Mouse (Mus musculus): ENCODE measurements around the gene Cdc34.
A peak's percentile ranks its signal among the peaks of the same experiment; 100 is the strongest.

Gene Cdc34

DNA sequence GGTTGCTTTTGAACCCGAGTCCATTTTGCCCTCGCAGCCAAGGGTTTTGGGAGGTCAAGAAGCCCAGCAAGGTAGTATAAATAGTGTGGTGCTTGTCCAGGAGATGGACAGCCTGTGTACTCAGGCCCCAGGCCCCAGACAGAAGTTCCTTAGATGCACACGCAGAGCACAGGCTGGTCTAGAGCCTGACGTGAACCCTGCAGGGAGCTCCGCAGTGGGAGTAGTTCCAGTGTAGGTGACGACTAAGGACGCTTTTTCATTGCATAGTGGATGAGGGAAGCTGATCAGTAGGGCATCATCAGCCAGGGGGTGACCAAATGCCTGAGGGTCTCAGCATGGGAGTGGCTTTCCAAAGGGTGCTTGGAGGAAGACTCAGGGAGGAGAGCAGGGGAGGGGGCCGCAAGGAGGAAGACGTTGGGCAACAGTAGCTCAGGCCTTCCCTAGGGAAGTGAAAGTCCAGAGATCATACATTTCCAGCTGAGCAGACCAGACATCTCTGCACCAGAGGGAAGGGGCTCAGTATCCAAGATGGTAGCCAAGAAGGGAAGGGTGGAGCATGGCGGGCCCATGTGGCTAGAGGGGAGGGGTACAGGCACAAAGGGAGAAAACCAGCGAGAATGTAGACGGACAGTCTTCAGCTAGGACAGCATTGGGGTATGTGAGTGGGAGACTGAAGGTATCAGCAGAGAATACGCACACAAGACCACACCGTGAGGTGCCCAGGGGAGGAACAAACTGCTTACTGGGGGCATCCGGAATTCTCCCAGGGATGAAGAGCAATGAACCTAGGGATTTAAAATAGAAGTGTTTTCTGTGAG is 11.7 kb upstream of the Cdc34 start:
- DNase-seq (ENCODE audit: inconsistent age in 2 of 2, low spot score in 1 of 2): peak in 1 of 2 experiments; percentile 58

DNA sequence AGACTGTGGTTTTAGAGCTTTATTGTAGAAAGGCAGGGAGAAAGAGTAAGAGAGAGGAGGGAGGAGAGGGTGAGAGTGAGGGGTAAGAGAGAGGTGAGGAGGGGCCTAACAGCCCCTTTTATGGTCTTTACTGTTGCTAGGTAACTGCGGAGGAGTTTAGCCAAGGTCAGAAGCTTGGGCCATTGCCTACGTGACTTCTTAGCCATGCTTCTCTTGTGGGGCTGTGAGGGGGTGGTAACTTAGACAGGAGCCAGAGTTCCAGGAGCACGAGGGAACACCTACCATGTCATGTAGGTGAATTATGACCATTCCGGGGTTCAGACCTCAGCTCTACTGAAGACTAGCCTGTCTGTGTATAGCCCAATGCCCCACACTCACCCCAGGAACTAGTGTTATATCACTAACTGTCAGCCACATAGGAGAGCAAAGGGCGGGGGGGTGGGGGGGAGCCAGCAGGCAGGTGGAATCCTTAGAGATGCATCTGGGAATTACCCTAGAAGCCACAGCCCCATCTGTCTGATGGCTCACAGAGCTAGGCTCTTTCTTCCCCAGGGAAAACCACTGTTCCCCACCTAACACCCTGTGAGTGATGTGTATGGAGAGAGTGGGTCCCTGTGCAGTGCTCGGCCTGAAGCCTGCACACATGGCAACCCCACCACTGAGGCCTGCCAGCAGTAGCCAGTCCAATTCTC is 10.5 kb upstream of the Cdc34 start:
- peak in 1 of 2 experiments; percentile 18 for DNase-seq (ENCODE audit: inconsistent age in 2 of 2, low spot score in 1 of 2)

DNA sequence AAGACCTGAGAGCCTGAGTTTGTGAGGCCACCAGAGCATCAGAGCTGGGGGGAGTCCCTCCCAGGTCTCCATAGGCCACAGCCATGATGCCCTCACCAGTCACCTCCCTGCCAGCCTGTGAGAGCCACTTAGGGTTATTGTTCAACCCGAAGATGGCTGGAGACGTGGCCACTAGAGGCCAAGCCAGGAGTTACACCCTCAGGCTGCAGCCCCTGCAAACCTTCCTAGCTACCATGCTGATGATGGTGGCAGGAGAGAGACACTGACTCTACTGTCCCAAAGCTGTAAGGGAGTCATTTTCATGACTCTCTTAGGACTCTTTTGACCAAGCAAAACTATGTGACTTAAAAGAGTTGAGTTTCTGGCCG is 9.9 kb upstream of the Cdc34 start:
- peak in 1 of 2 experiments; percentile 26 for DNase-seq (ENCODE audit: inconsistent age in 2 of 2, low spot score in 1 of 2)

DNA sequence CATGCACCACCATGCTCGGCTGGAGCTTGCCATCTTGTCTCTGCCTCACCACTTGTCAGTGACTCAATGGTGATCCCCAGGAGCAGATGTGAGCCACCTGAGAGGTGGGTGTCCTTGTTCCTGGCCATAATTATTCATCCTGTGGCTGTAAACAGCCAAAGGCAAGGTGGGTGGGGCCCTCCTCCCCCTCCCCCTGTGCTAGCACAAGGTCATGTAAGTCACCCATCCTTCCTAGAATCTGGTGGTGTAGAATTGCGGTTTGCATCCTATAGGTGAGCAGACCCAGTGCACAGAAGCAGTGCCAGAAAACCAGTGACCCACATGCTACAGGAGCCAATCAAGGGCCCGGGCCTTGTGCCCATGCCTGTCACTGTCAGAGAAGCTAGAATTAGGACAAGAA is 8.9 kb upstream of the Cdc34 start:
- DNase-seq (ENCODE audit: inconsistent age in 2 of 2, low spot score in 1 of 2): peak in 1 of 2 experiments; percentile 26

DNA sequence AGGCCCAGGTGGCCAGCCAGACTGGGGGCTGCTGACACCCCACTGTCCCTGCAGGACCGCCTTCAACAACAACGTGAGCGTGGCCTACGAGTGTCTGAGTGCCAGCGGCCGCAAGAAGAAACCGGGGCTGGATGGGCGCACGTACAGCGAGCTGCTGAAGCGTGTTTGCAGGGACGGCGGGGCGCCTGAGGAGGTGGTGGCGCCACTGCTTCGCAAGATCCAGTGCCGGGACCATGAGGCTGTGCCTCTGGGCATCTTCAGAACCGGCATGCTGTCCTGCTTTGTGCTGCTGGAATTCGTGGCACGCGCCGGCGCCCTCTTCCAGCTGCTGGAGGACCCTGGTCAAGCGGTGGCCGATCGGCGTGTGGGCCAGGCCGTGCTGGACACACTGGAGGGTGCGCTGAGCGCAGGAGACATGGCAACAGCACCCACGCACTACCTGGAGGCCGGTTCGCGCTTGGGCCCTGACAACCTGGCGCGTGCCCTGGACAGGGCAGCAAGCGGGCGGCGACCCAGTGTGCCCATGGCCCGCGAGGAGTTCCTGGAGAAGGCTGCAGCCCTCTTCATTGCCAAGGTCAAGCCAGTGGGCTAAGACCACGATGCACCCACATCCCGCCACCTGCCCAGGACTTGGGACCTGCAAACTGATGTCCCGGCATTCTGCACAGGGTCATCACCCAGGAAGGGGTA is 6.5 kb upstream of the Cdc34 start:
- DNase-seq (ENCODE audit: inconsistent age in 2 of 2, low spot score in 1 of 2): peak in 1 of 2 experiments; percentile 32

DNA sequence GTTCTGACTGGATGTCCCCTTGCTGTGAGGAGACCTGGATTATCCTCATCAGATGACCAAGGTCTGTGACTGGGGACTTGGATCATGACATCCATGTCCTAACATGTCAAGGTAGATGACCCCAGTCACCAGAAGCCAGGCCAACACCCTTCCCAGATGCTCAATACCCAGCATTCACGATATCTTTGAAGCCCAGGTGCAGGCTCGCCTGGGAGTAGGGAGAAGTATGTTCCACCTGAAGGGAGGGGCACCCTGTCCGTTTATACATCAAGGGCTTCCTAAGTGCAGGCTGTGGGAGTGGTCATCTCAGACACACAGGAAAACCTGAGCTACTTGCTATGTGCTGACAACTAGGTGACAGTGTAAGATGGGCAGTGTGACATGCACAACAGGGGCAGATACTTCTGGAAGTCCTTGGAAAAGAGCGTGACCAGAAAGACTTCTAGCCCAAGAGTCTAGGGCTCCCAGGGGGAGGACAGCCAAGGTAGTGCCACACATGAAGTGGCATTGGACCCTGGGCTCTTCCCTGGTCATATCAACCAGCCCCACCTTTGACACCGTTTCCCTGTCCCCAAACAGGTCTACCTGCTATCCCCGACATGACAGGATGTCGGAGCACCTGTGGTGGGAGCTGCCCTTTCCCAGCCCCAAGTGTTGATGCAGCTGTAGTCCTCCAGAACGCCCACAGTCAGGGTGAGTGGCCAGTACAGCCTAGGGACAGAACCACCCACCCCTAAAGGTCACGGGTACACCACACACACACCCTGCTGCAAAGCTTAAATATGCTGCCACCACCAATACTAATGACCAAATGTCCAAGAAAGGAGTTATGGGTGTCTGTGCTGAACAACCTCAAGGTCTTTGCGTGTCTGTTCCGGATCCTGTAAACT is 1.1 kb upstream of the Cdc34 start:
- peak in 1 of 2 experiments; percentile 76 for DNase-seq (ENCODE audit: inconsistent age in 2 of 2, low spot score in 1 of 2)

DNA sequence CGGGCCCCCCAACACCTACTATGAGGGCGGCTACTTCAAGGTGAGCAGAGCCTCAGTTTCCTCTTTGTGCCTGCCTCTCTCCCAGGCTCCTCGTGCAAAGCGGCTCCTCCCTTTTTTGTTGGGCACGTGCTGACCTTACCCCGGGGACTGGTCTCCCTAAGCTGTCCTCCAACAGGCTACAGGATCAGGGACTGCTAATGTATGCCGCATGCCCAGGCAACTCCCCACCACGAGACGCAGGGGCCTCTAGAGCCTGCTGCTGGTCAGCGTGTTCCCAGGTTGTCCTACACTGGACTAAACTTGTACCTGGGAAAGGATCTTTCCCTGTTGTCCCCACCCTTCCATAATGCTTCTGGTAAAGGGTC is 538 bp downstream of the Cdc34 start:
- peak; percentile 66 to 82 for DNase-seq (ENCODE audit: inconsistent age in 2 of 2, low spot score in 1 of 2)

DNA sequence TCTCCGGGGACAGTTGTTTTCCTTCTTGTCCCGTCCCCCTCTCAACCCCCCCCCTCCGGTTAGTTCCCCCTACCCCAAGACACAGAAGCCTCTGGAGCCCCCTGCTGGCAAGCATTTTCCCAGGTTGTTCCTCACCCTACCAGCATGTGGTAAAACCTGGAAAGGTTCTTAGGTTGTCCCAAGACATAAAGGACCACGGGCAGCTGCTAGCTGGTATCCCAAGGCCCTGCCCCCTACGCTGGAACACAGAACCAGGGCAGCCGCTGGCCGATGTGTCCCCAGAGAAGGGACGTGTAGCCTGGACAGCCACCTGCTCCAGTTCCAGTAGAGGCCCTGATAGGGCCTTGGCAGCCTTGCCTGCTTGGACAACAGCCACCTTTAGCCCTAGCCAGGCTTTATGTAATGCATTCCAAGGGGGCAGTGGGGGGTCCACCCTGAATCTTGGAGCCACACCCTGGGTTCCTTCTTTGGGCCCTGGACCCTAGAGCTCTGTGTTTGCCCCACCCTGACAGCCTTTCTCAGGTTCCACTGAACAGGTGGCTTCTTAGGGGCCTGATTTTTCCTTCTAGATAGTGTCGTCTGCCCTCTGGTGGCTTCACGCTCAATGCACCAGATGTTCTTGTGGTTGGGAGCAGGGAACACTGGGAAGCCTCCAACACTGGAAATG is 1.1 kb downstream of the Cdc34 start:
- DNase-seq (ENCODE audit: inconsistent age in 2 of 2, low spot score in 1 of 2): peak; percentile 71 to 89

DNA sequence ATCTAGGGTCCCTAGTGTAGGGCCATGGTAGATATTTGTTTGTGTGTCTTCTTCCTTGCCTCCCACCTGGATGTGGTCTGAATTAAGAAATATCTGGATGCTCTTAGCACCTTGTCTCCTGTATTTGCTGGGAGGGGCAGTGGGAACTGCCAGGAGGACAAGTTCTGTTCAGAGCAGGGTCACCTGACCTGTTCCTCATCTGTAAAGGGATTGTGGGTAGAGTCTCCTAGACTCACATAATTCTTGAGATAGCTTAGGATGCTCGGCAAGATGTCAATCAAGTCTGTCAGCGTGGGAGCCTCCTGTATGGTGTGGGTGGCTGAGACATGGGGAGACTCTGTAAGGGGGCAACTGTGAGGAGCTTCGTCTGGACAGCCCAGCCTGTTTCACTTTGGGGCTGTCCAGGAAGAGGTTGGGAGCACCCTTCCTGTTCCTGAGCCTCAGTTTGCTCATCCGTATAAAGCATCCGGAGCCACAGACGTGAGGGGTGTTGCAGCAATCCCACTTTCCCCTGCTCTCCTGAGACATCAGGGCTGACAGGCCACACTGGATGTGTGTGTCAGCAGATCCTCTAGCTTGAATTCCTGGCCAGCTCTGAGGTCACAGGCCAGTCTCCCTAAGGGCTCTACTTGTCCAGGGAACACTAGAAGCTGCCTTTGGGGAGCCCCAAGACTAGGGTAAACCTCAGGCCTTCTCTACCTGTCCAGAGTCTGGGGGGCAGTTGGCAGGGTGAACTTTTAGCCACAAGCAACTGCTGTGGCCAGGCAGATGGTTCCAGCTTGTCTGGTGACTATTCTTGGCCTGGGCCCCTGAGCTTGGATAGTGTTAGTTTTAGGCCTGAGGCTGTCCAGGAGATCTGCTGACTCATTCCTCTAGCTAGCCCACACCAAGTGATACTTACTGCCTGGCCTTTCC is 2.0 kb downstream of the Cdc34 start:
- DNase-seq (ENCODE audit: inconsistent age in 2 of 2, low spot score in 1 of 2): peak in 1 of 2 experiments; percentile 76

DNA sequence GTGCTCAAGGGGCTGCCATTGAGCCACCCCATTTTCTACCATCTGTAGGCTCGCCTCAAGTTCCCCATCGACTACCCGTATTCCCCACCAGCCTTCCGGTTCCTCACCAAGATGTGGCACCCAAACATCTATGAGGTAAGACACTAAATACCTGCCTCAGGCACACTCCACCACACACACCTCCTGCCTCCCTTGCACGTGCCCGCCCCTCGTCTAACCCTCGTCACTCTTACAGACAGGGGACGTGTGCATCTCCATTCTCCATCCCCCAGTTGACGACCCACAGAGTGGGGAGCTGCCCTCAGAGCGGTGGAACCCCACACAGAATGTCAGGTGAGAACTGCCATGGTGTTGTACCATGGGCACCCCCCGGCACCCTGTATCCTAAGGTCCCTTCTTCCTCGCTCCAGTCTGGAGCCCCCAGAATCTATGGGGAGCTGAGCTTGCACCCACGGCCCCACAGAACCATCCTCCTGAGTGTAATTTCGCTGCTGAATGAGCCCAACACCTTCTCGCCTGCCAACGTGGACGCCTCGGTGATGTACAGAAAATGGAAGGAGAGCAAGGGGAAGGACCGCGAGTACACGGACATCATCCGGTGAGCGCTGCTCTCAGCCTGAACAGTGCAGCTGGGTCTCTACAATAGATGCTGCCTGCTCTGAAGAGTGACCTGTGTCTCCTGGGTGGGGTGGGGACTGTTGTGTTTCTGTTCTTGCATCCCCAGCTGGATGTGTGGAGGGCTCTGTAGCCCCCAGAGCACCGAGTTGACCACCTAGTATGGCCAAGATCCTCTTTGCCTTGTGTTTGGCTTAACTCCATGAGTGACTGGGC is 3.0 kb downstream of the Cdc34 start:
- no peak for DNase-seq (ENCODE audit: inconsistent age in 2 of 2, low spot score in 1 of 2)

DNA sequence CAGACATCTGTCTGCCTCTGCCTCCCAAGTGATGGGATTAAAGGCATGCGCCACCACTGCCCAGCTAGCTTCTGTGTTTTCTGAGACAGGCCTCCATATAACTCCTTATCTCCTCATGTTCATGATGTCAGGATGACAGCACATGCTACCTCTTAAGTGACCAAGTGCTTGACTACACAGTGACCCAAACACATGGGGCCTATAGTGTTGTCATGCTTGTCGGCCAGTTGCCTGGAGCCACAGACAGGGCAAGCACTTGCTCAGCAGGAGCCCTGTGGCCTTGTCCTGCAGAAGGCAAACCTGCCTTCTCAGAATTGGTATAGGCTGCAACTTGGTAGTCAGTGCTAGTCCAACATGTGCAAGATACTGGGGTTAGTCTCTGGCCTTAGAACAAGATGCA is 4.2 kb downstream of the Cdc34 start:
- DNase-seq (ENCODE audit: inconsistent age in 2 of 2, low spot score in 1 of 2): no peak

DNA sequence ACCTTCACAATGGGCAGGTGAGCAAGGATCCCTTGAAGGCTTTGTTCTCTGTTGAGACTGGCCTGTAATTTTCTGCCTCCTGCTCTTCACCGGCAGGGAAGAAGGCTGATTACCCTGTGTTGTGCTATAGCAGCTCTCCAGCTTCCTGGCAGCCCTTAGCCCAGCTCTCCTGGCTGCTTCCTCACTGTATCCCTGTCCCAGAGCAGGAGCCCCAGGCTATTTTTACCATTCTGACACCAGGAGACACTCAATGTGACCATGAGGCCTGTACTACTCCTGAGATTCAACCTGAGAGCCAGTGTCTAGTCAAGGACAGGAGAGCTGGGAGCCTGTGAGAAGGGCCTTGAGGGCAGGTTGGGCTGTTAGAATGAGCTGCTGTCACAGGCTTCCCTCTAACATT is 4.7 kb downstream of the Cdc34 start:
- DNase-seq (ENCODE audit: inconsistent age in 2 of 2, low spot score in 1 of 2): peak in 1 of 2 experiments; percentile 51

DNA sequence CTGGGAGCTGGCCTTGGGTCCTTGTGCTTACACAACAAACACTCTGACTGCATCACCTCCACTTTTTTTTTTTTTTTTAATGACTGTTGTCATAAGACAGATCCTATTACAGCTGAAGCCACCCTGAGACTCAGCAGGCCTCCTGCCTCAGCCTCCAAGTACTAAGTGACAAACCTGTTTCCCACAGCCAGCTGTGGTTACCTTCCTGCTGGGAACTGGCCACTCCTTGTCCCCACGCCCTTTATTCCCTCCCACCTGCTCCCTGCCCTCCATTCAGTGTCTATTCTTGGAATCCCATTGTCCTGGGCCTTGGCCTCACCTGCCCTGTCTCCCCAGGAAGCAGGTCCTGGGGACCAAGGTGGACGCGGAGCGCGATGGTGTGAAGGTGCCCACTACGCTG is 5.5 kb downstream of the Cdc34 start:
- DNase-seq (ENCODE audit: inconsistent age in 2 of 2, low spot score in 1 of 2): no peak

DNA sequence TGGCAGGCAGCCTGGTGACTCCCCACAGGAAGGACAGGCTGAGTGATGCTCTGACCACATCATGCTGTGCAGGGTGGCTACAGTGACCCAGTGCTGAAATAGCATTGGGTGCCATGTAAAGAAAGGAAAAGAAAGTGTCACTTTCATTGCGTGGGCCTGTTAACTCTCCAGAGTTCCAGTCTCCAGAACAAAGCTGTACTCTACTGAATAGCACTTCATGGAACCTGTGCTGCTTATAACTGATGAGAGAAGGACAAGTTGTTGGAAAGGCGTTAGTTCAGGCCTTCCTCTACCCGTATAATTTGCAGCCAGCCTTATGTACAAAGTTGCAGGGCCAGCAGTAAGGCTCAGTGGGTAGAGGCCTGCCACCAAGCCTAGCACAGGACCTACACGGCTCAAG is 6.7 kb downstream of the Cdc34 start, which contains the start of gene Gzmm:
Gene Gzmm (plus strand): TSS at position 301 of the 400 bp plus-strand sequence.
- DNase-seq (ENCODE audit: inconsistent age in 2 of 2, low spot score in 1 of 2): peak in 1 of 2 experiments; percentile 52

DNA sequence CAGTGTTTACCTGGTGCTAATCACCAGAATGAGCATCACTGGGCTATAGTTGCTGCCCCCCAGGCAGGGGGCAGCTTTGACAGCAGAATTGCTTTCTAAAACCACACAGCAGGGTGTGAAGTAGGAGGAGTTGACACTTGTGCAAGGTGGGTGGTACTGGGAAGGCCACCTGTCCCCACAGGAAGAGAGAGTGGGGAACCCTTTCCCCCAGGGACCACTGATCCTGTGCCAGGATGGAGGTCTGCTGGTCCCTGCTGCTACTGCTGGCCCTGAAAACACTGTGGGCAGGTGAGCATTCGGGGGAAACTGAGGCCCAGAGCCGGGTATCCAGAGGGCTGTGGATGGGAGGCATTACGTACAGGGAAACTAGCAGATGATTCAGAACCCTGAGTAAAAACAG is 7.2 kb downstream of the Cdc34 start:
- no peak for DNase-seq (ENCODE audit: inconsistent age in 2 of 2, low spot score in 1 of 2)

DNA sequence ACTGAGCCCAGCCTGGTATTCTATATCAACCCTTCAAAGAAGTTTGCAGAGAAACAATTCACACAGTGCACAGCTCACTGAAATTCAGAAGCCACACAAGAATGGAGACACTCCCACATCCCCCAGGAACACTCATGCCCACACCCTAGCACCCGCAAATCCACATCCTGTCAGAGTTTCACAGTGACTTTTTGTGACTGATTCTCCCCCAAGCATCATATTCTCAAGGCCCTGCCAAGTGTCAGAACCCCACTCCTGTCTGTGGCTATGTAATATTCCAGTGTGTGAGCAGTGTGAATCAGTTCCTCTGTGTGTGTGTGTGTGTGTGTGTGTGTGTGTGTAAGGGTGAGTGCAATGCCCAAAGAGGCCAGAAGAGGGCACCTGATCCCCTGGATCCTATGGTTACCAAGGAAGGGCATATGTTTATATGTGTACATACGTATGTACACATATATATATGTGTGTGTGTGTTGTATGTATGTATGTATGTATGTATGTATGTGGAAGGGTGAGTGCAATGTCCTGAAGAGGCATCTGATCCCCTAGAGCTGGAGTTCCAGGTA is 10.1 kb downstream of the Cdc34 start:
- DNase-seq (ENCODE audit: inconsistent age in 2 of 2, low spot score in 1 of 2): no peak

DNA sequence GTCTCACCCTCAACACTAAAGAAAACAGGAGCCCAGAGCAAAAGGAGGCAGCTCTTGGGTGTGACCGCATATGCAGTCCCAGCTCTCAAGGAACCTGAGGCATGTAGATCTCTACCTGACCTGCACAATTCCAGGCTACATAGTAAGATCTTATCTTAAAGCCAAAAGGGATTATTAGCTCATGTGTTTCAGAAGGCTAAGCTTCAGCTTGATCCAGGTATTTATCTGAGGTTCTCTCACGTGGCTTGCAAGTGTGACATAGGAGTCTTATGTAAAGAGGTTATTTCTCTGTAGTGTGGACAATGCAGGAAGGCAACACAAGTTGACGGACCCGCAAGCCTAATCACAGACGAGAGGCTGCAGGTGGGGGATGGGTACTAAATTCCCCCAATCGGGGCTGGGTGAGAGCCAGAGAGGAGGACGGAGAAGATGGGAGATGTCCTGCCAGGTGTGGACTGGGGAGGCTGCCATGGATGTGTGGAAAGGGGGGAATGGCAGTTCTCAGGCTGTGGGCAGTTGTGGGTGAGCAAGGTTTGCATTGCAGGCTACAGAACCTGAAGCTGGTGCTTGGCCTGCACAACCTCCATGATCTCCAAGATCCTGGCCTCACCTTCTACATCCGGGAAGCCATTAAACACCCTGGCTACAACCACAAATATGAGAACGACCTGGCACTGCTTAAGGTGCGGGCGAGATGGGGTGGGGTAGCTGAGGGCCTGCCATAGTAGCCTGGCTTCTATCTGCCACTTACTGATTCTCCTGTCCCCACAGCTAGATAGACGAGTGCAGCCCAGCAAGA is 11.8 kb downstream of the Cdc34 start:
- DNase-seq (ENCODE audit: inconsistent age in 2 of 2, low spot score in 1 of 2): no peak

DNA sequence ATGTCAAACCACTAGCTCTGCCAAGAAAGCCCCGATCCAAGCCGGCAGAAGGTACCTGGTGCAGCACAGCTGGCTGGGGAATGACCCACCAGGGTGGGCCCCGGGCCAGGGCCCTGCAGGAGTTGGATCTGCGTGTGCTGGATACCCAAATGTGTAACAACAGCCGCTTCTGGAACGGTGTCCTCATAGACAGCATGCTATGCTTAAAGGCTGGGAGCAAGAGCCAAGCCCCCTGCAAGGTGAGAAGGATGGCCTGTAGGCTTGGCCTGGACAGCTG is 12.3 kb downstream of the Cdc34 start:
- DNase-seq (ENCODE audit: inconsistent age in 2 of 2, low spot score in 1 of 2): no peak

All from adrenal gland, adult (tissue).